Mouse (Mus musculus): Measurements from ENCODE around the gene Map2k1. TPM values are rescaled to one million over a fixed set of nuclear protein-coding genes. Genes with fewer than 3 reads are reported as not detected.

The Map2k1 gene
- polyA plus RNA-seq, 2 experiments from 2014 or later = 31.5 to 33.0 TPM

Other genes starting within 250 kb of the Map2k1 start
- gene Smad6, start 231.6 kb downstream of the Map2k1 start, polyA plus RNA-seq (2017; shearing (Covaris generic)) = under 1 TPM in 1 of 2 experiments, not detected in 1; 0.11 TPM
- gene Lctl, start 136.5 kb downstream of the Map2k1 start, polyA plus RNA-seq (2017; shearing (Covaris generic)) = not detected
- 1 to 10 TPM; 3.9 to 5.0 TPM for gene Zwilch, start 80.5 kb downstream of the Map2k1 start, polyA plus RNA-seq (2017; shearing (Covaris generic))
- gene Rpl4, start 80.3 kb downstream of the Map2k1 start, polyA plus RNA-seq (2017; shearing (Covaris generic)) = 1,000 to 10,000 TPM; 3,641 to 3,879 TPM
- gene Snapc5, start 74.4 kb downstream of the Map2k1 start, polyA plus RNA-seq (2017; shearing (Covaris generic)) = 10 to 100 TPM; 59.8 to 61.1 TPM
- gene Uchl4, start 18.4 kb downstream of the Map2k1 start, polyA plus RNA-seq (2017; shearing (Covaris generic)) = 1 to 10 TPM; 3.8 to 9.9 TPM
- 10 to 100 TPM; 49.9 to 60.6 TPM for gene Tipin, start 27.9 kb upstream of the Map2k1 start, polyA plus RNA-seq (2017; shearing (Covaris generic))
- gene Dis3l, start 87.7 kb upstream of the Map2k1 start, polyA plus RNA-seq (2017; shearing (Covaris generic)) = 10 to 100 TPM in 1 of 2 experiments, 1 to 10 TPM in 1; 9.4 to 12.5 TPM
- gene Megf11, start 132.0 kb upstream of the Map2k1 start, polyA plus RNA-seq (2017; shearing (Covaris generic)) = under 1 TPM; 0.11 to 0.36 TPM

Measured in CD4-positive, CD25-positive, alpha-beta regulatory T cell, adult 4 months (primary cell).